ENCODE assay signal across 9 mouse cellular contexts in genomic region chr3:108206731-108207375, GRCm38 (mm10). TPM values are rescaled to one million over a fixed set of nuclear protein-coding genes. Genes with fewer than 3 reads are reported as not detected.
DNase-seq lines count a peak whose midpoint lies in the region; TF ChIP-seq lines count a peak whose summit lies in the region.
"Had no signal": no experiment of that assay in that cellular context is flagged by ENCODE, and none has a peak within 500 bp of the region (broad histone marks: within the 10 kb centered on the region; RNA-seq: fewer than 3 reads in every experiment).

No protein-coding gene starts in this region.

- DNase-seq in frontal cortex, postnatal 36 days (ENCODE audit: low spot score in 2 of 2), result peak; percentile 20 to 33
- no peak for DNase-seq in frontal cortex, adult 2 months (ENCODE audit: extremely low spot score in 1 of 2, low spot score in 1 of 2)
- peak; percentile 59 to 70 for DNase-seq in kidney, postnatal 4 days
- DNase-seq in kidney, postnatal 36 days, result no peak
- DNase-seq in MN1 (ENCODE audit: low spot score), result peak; percentile 46
- peak; percentile 77 for DNase-seq in brain, embryonic 14.5 days (ENCODE audit: low read depth)
- no peak for DNase-seq in adrenal gland, postnatal 25 days
- no peak for DNase-seq in left cerebral cortex, adult 11 months (ENCODE audit: low spot score)
- DNase-seq: right cerebral cortex, postnatal 14 days had no signal

- no peak for TF ChIP-seq CTCF in brain, embryonic 14.5 days (IDR thresholded peaks at IDR 0.05; ENCODE audit: borderline replicate concordance, extremely low read depth, insufficient read depth, insufficient read length)

- no peak for TF ChIP-seq POLR2A in brain, embryonic 14.5 days (IDR thresholded peaks at IDR 0.05; ENCODE audit: borderline replicate concordance, extremely low read depth, insufficient read depth, insufficient read length, poor library complexity, severe bottlenecking)

RNA-seq across cellular contexts. Expression of gene Atxn7l2, which starts 3.9 kb away (rescaled TPM):
- polyA plus RNA-seq in frontal cortex, adult 2 months (2012; rRNA removed), result 42.7 and 44.0 TPM in 2 replicates
- polyA plus RNA-seq in brain, embryonic 14.5 days (2012; rRNA removed), result 50.1 and 55.9 TPM in 2 replicates
- total RNA-seq in adrenal gland, postnatal 25 days (2021), result 12.8 and 15.1 TPM in 2 replicates

RNA-seq across cellular contexts. Expression of gene Cyb561d1, which starts 5.8 kb away (rescaled TPM):
- polyA plus RNA-seq in frontal cortex, adult 2 months (2012; rRNA removed), result 19.1 and 19.3 TPM in 2 replicates
- polyA plus RNA-seq in brain, embryonic 14.5 days (2012; rRNA removed), result 8.4 and 8.7 TPM in 2 replicates
- 8.7 and 12.1 TPM in 2 replicates for total RNA-seq in adrenal gland, postnatal 25 days (2021)

RNA-seq across cellular contexts. Expression of gene Sypl2, which starts 19.6 kb away (rescaled TPM):
- polyA plus RNA-seq in frontal cortex, adult 2 months (2012; rRNA removed), result 1.8 and 1.9 TPM in 2 replicates
- 1.0 and 2.8 TPM in 2 replicates for polyA plus RNA-seq in brain, embryonic 14.5 days (2012; rRNA removed)
- total RNA-seq in adrenal gland, postnatal 25 days (2021), result 0.15 and 0.38 TPM in 2 replicates

RNA-seq across cellular contexts. Expression of gene Amigo1, which starts 20.7 kb away (rescaled TPM):
- polyA plus RNA-seq in frontal cortex, adult 2 months (2012; rRNA removed), result 62.1 and 62.6 TPM in 2 replicates
- polyA plus RNA-seq in brain, embryonic 14.5 days (2012; rRNA removed), result 19.5 and 25.0 TPM in 2 replicates
- total RNA-seq in adrenal gland, postnatal 25 days (2021), result 21.0 and 24.7 TPM in 2 replicates

RNA-seq across cellular contexts. Expression of gene Psma5, which starts 49.9 kb away (rescaled TPM):
- polyA plus RNA-seq in frontal cortex, adult 2 months (2012; rRNA removed), result 98.0 and 117 TPM in 2 replicates
- 135 and 166 TPM in 2 replicates for polyA plus RNA-seq in brain, embryonic 14.5 days (2012; rRNA removed)
- 74.3 and 95.5 TPM in 2 replicates for total RNA-seq in adrenal gland, postnatal 25 days (2021)

Comparison
In these comparisons a context has a peak if more than half of its experiments do, and no peak if none do; other contexts are left out.
1. DNase-seq: peak in frontal cortex, postnatal 36 days (2 of 2), kidney, postnatal 4 days (2 of 2), MN1 (single experiment) and brain, embryonic 14.5 days (single experiment); none in frontal cortex, adult 2 months (0 of 2), kidney, postnatal 36 days (0 of 2), adrenal gland, postnatal 25 days (single experiment) and left cerebral cortex, adult 11 months (single experiment).